Comparison of ENCODE assay signal across 9 mouse cellular contexts in genomic region chr9:31331906-31332305, GRCm38 (mm10). TPM values are rescaled to one million over a fixed set of nuclear protein-coding genes. Genes with fewer than 3 reads are reported as not detected.
DNase-seq lines count a peak whose midpoint lies in the region; ATAC-seq and TF ChIP-seq lines count a peak whose summit lies in the region.
"Had no signal": no experiment of that assay in that cellular context is flagged by ENCODE, and none has a peak within 500 bp of the region (broad histone marks: within the 10 kb centered on the region; RNA-seq: fewer than 3 reads in every experiment).

No protein-coding gene starts in this region.

- H3K4me1 ChIP-seq in heart, postnatal 0 days (ENCODE audit: control insufficient read depth, insufficient read depth): no peaks in the 10 kb centered on the region
- H3K4me1 ChIP-seq in heart, embryonic 11.5 days (ENCODE audit: control insufficient read depth, insufficient read depth, low read length): no peaks in the 10 kb centered on the region
- peaks cover 12% of the 10 kb centered on the region for H3K4me1 ChIP-seq in E14TG2a.4 (replicated peaks; ENCODE audit: low read depth, low read length)
- H3K4me1 ChIP-seq in liver, postnatal 0 days (ENCODE audit: insufficient read depth): no peaks in the 10 kb centered on the region
- H3K4me1 ChIP-seq in intestine, embryonic 16.5 days (ENCODE audit: control insufficient read depth, insufficient read depth, low read length): no peaks in the 10 kb centered on the region

- 53% methylated on average over 3 of the region's 3 CpGs for WGBS in heart, postnatal 0 days
- 60% methylated on average over 3 of the region's 3 CpGs for WGBS in heart, embryonic 11.5 days (ENCODE audit: insufficient replicate concordance)
- WGBS in liver, postnatal 0 days (ENCODE audit: insufficient replicate concordance): 63% methylated on average over 3 of the region's 3 CpGs
- WGBS in intestine, embryonic 16.5 days: 66% methylated on average over 3 of the region's 3 CpGs

- no peak overlapping the region for H3K4me2 ChIP-seq in heart, postnatal 0 days (ENCODE audit: low read depth, low read length)
- H3K4me2 ChIP-seq in heart, embryonic 11.5 days: no peak overlapping the region
- H3K4me2 ChIP-seq in liver, postnatal 0 days (ENCODE audit: low read depth, low read length): no peak overlapping the region
- no peak overlapping the region for H3K4me2 ChIP-seq in intestine, embryonic 16.5 days (ENCODE audit: low read depth, low read length)

- H3K27me3 ChIP-seq in heart, postnatal 0 days (ENCODE audit: control insufficient read depth, insufficient read depth, low read length): no peaks in the 10 kb centered on the region
- H3K27me3 ChIP-seq in heart, embryonic 11.5 days (ENCODE audit: control insufficient read depth, insufficient read depth, low read length): no peaks in the 10 kb centered on the region
- H3K27me3 ChIP-seq in E14TG2a.4 (ENCODE audit: insufficient read depth, low read length): no peaks in the 10 kb centered on the region
- no peaks in the 10 kb centered on the region for H3K27me3 ChIP-seq in liver, postnatal 0 days (ENCODE audit: insufficient read depth, low read length)
- H3K27me3 ChIP-seq in intestine, embryonic 16.5 days (replicated peaks; ENCODE audit: control insufficient read depth, insufficient read depth, low read length): no peaks in the 10 kb centered on the region

- H3K9ac ChIP-seq in heart, postnatal 0 days (replicated peaks; ENCODE audit: low read depth, low read length): no peak overlapping the region
- no peak overlapping the region for H3K9ac ChIP-seq in heart, embryonic 11.5 days (ENCODE audit: low read depth, low read length)
- H3K9ac ChIP-seq in liver, postnatal 0 days (replicated peaks): no peak overlapping the region
- no peak overlapping the region for H3K9ac ChIP-seq in intestine, embryonic 16.5 days (ENCODE audit: low read depth, low read length)

- DNase-seq in heart, postnatal 0 days (ENCODE audit: low spot score): peak; percentile 53
- DNase-seq in cerebellum, postnatal 10 days: peak; percentile 71 to 76
- no peak for DNase-seq in liver, postnatal 0 days
- no peak for DNase-seq in urinary bladder, postnatal 10 days (ENCODE audit: low spot score)
- DNase-seq in gastrocnemius, postnatal 14 days: no peak
- DNase-seq: right cerebral cortex, postnatal 4 days had no signal

- H3K9me3 ChIP-seq in heart, postnatal 0 days (replicated peaks; ENCODE audit: control insufficient read depth, low read length): no peaks in the 10 kb centered on the region
- no peaks in the 10 kb centered on the region for H3K9me3 ChIP-seq in heart, embryonic 11.5 days (replicated peaks; ENCODE audit: control insufficient read depth, low read length)
- no peaks in the 10 kb centered on the region for H3K9me3 ChIP-seq in E14TG2a.4 (ENCODE audit: low read length)
- no peaks in the 10 kb centered on the region for H3K9me3 ChIP-seq in liver, postnatal 0 days (ENCODE audit: low read length)
- no peaks in the 10 kb centered on the region for H3K9me3 ChIP-seq in intestine, embryonic 16.5 days (ENCODE audit: control insufficient read depth, low read length)

- ATAC-seq in heart, postnatal 0 days (ENCODE audit: insufficient read depth, low read depth): peak; percentile 30; the same call in 1 of the 2 replicates
- no peak for ATAC-seq in heart, embryonic 11.5 days (replicated peaks; ENCODE audit: insufficient number of reproducible peaks, low FRiP score, low TSS enrichment)
- no peak for ATAC-seq in liver, postnatal 0 days
- no peak for ATAC-seq in intestine, embryonic 16.5 days

- no peak overlapping the region for H3K27ac ChIP-seq in heart, postnatal 0 days (ENCODE audit: low read depth)
- no peak overlapping the region for H3K27ac ChIP-seq in heart, embryonic 11.5 days (ENCODE audit: low read depth, low read length)
- no peak overlapping the region for H3K27ac ChIP-seq in liver, postnatal 0 days (ENCODE audit: low read depth)
- no peak overlapping the region for H3K27ac ChIP-seq in intestine, embryonic 16.5 days (ENCODE audit: low read length)

- no peak overlapping the region for H3K4me3 ChIP-seq in heart, postnatal 0 days (ENCODE audit: low read depth, low read length)
- H3K4me3 ChIP-seq in heart, embryonic 11.5 days (ENCODE audit: low read depth, low read length): no peak overlapping the region
- H3K4me3 ChIP-seq in E14TG2a.4 (replicated peaks; ENCODE audit: low read length): no peak overlapping the region
- H3K4me3 ChIP-seq in liver, postnatal 0 days (ENCODE audit: low read depth, low read length): no peak overlapping the region
- no peak overlapping the region for H3K4me3 ChIP-seq in intestine, embryonic 16.5 days (ENCODE audit: low read length)

- peaks cover 16% of the 10 kb centered on the region for H3K36me3 ChIP-seq in heart, postnatal 0 days (replicated peaks; ENCODE audit: control insufficient read depth, insufficient read depth, low read length)
- no peaks in the 10 kb centered on the region for H3K36me3 ChIP-seq in heart, embryonic 11.5 days (ENCODE audit: control insufficient read depth, insufficient read depth, low read length)
- H3K36me3 ChIP-seq in E14TG2a.4 (ENCODE audit: insufficient read depth, low read length): peaks cover 53% of the 10 kb centered on the region
- H3K36me3 ChIP-seq in liver, postnatal 0 days (replicated peaks; ENCODE audit: insufficient read depth, low read length): peaks cover 11% of the 10 kb centered on the region; the same call in 1 of the 2 replicates
- no peaks in the 10 kb centered on the region for H3K36me3 ChIP-seq in intestine, embryonic 16.5 days (ENCODE audit: control insufficient read depth, insufficient read depth, low read length)

- TF ChIP-seq CTCF in heart, postnatal 0 days (IDR thresholded peaks at IDR 0.05; ENCODE audit: low read depth): peak; percentile 54
- TF ChIP-seq CTCF in E14TG2a.4 (conservative IDR thresholded peaks at IDR 0.05; ENCODE audit: low read length): 0 out of 2 replicates have a peak, but pooled peaks have one; percentile 7
- TF ChIP-seq CTCF in liver, postnatal 0 days (IDR thresholded peaks at IDR 0.05; ENCODE audit: low read depth): peak; percentile 64

- no peak for TF ChIP-seq EP300 in heart, postnatal 0 days (IDR thresholded peaks at IDR 0.05; ENCODE audit: low read depth)
- no peak for TF ChIP-seq EP300 in liver, postnatal 0 days (IDR thresholded peaks at IDR 0.05; ENCODE audit: low read depth)

- intact Hi-C loops in gastrocnemius, postnatal 14 days (cut with DNase I; ENCODE audit: low total_unique reads): no loop called here

RNA-seq across cellular contexts. Expression of gene Prdm10, which starts 51.6 kb away (rescaled TPM):
- total RNA-seq in heart, postnatal 0 days (2014; rRNA removed; ENCODE audit: low replicate concordance): 2.6 and 5.8 TPM in 2 replicates
- polyA plus RNA-seq in heart, postnatal 0 days (2015; fragmentation: Nextera tagmentation; extraction: Ambion mirVana): 1.2 and 1.3 TPM in 2 replicates
- 4.7 and 5.5 TPM in 2 replicates for polyA plus RNA-seq in heart, embryonic 11.5 days (2014; fragmentation: Nextera tagmentation; extraction: Ambion mirVana)
- 1.3 and 1.5 TPM in 2 replicates for polyA plus RNA-seq in liver, postnatal 0 days (2015; fragmentation: Nextera tagmentation; extraction: Ambion mirVana)
- 1 to 10 TPM; 2.6 to 2.9 TPM for total RNA-seq in gastrocnemius, postnatal 14 days (2021)
- 3.5 and 4.2 TPM in 2 replicates for polyA plus RNA-seq in intestine, embryonic 16.5 days (2015; fragmentation: Nextera tagmentation; extraction: Ambion mirVana)

RNA-seq across cellular contexts. Expression of gene Nfrkb, which starts 54.1 kb away (rescaled TPM):
- 19.7 and 34.3 TPM in 2 replicates for total RNA-seq in heart, postnatal 0 days (2014; rRNA removed; ENCODE audit: low replicate concordance)
- 7.9 and 8.8 TPM in 2 replicates for polyA plus RNA-seq in heart, postnatal 0 days (2015; fragmentation: Nextera tagmentation; extraction: Ambion mirVana)
- polyA plus RNA-seq in heart, embryonic 11.5 days (2014; fragmentation: Nextera tagmentation; extraction: Ambion mirVana): 12.7 and 21.1 TPM in 2 replicates
- 5.3 TPM in 2 replicates for polyA plus RNA-seq in liver, postnatal 0 days (2015; fragmentation: Nextera tagmentation; extraction: Ambion mirVana)
- total RNA-seq in gastrocnemius, postnatal 14 days (2021): 1 to 10 TPM; 8.5 to 9.8 TPM
- polyA plus RNA-seq in intestine, embryonic 16.5 days (2015; fragmentation: Nextera tagmentation; extraction: Ambion mirVana): 13.2 and 15.8 TPM in 2 replicates

Comparison
In these comparisons a context has a peak if more than half of its experiments do, and no peak if none do; other contexts are left out.
1. DNase-seq: peak in heart, postnatal 0 days (single experiment) and cerebellum, postnatal 10 days (2 of 2); none in liver, postnatal 0 days (single experiment), urinary bladder, postnatal 10 days (single experiment) and gastrocnemius, postnatal 14 days (single experiment).
2. CTCF ChIP-seq: peak in every context shown above with its lines; median percentile 64 in liver, postnatal 0 days; 54 in heart, postnatal 0 days; 7 in E14TG2a.4.